Mouse (Mus musculus): ENCODE data around the gene Olfr111.

DNA sequence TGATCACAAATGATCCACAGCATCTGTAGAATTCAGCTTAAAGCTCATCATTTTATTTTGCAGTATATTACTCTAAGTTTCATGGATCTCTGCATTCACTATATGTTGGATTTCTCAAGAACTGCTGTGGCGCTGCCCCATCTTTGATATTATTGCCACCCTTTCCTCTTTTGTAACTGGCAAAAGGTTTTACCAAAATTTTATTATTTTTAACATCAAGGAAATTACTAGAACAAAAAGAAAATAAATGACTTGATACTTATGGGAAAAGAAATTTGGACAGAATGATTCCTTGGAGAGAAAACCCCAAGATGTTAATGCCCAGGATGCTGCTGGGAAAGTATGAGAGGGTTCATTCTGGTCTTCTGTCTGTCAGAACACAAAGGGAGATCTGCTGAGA lies 49.2 kb upstream of the Olfr111 start, which contains the start of gene Olfr109:
- TF ChIP-seq CTCF (IDR thresholded peaks at IDR 0.05; ENCODE audit: low read depth) (no peak), EP300 (optimal IDR thresholded peaks at IDR 0.05) (no peak)

All from stomach, postnatal 0 days (tissue).